In the genomic region with DNA sequence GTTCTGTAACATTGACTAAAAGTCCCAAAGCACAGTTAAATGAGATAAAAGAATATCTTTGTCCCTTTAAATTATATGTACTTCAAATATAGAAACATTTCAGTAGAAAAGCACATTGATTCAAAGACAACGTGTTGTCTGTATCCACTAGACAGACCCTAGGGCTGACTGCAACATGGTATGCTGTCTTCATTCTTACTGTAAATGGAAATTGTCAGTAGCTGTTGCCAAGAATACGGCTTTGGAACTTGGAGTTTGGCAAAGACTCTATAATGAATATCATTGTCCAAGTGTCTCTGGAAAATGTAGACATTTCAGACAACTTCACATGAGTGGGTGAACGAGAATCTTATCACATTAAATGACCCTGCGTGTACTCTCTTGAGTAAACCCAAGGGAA, we compare ENCODE assay signal across 28 mouse cellular contexts.
A peak's percentile ranks its signal among the peaks of the same experiment; 100 is the strongest.
DNase-seq lines count a peak whose midpoint lies in the region; ATAC-seq and TF ChIP-seq lines count a peak whose summit lies in the region.
"Had no signal": no experiment of that assay in that cellular context is flagged by ENCODE, and none has a peak within 500 bp of the region (broad histone marks: within the 10 kb centered on the region; RNA-seq: fewer than 3 reads in every experiment).

No protein-coding gene starts in this region.

- H3K79me2 ChIP-seq in heart, adult 2 months (replicated peaks; ENCODE audit: control insufficient read depth, insufficient read depth, low read length), result no peaks in the 10 kb centered on the region

- ATAC-seq in heart, embryonic 15.5 days (replicated peaks; ENCODE audit: insufficient number of reproducible peaks, insufficient read depth, low FRiP score, low read depth), result peak; percentile 22; the same call in 1 of the 2 replicates
- 0 out of 2 replicates have a peak, but pooled peaks have one; percentile 40 for ATAC-seq in intestine, embryonic 16.5 days
- ATAC-seq in intestine, postnatal 0 days, result no peak
- ATAC-seq in lung, embryonic 16.5 days (ENCODE audit: low read depth), result peak; percentile 66; the same call in 1 of the 2 replicates
- ATAC-seq: Patski had no signal

- no peak for TF ChIP-seq POLR2A in heart, adult 2 months (IDR thresholded peaks at IDR 0.05; ENCODE audit: insufficient read depth, low read depth, low read length)

- TF ChIP-seq CTCF in heart, adult 2 months (IDR thresholded peaks at IDR 0.05), result no peak
- TF ChIP-seq CTCF in intestine, postnatal 0 days (IDR thresholded peaks at IDR 0.05; ENCODE audit: low read depth), result no peak

- intact Hi-C loops in heart, adult 2 months (cut with DNase I), result no loop called here

- no peak overlapping the region for H3K4me2 ChIP-seq in heart, embryonic 15.5 days
- no peak overlapping the region for H3K4me2 ChIP-seq in intestine, embryonic 16.5 days (ENCODE audit: low read depth, low read length)
- no peak overlapping the region for H3K4me2 ChIP-seq in intestine, postnatal 0 days (replicated peaks; ENCODE audit: low read depth)
- no peak overlapping the region for H3K4me2 ChIP-seq in lung, embryonic 16.5 days (ENCODE audit: low read depth, low read length)
- H3K4me2 ChIP-seq: embryonic facial prominence, embryonic 12.5 days; forebrain, embryonic 12.5 days; heart, embryonic 11.5 days; hindbrain, embryonic 13.5 days; limb, embryonic 12.5 days; liver, embryonic 11.5 days; neural tube, embryonic 15.5 days had no signal

- WGBS in heart, embryonic 15.5 days, result 35% methylated on average over 4 of the region's 4 CpGs
- WGBS in heart, adult 2 months, result 29% methylated on average over 4 of the region's 4 CpGs
- 60% methylated on average over 4 of the region's 4 CpGs for WGBS in intestine, embryonic 16.5 days
- 58% methylated on average over 4 of the region's 4 CpGs for WGBS in intestine, postnatal 0 days
- WGBS in lung, embryonic 16.5 days, result 34% methylated on average over 4 of the region's 4 CpGs

- no peaks in the 10 kb centered on the region for H3K9me3 ChIP-seq in heart, embryonic 15.5 days (replicated peaks)
- H3K9me3 ChIP-seq in intestine, embryonic 16.5 days (ENCODE audit: control insufficient read depth, low read length), result no peaks in the 10 kb centered on the region
- no peaks in the 10 kb centered on the region for H3K9me3 ChIP-seq in intestine, postnatal 0 days (ENCODE audit: control insufficient read depth)
- H3K9me3 ChIP-seq in lung, embryonic 16.5 days (ENCODE audit: control insufficient read depth, low read length), result no peaks in the 10 kb centered on the region
- H3K9me3 ChIP-seq: embryonic facial prominence, embryonic 12.5 days; forebrain, embryonic 12.5 days; hindbrain, embryonic 13.5 days; limb, embryonic 12.5 days; neural tube, embryonic 15.5 days had no signal

- no peaks in the 10 kb centered on the region for H3K27me3 ChIP-seq in heart, embryonic 15.5 days
- no peaks in the 10 kb centered on the region for H3K27me3 ChIP-seq in heart, adult 2 months (ENCODE audit: control insufficient read depth, insufficient read depth, low read length)
- H3K27me3 ChIP-seq in intestine, embryonic 16.5 days (replicated peaks; ENCODE audit: control insufficient read depth, insufficient read depth, low read length), result no peaks in the 10 kb centered on the region
- H3K27me3 ChIP-seq in intestine, postnatal 0 days (replicated peaks; ENCODE audit: control insufficient read depth, insufficient read depth, low read length), result no peaks in the 10 kb centered on the region
- H3K27me3 ChIP-seq in lung, embryonic 16.5 days (ENCODE audit: control insufficient read depth, insufficient read depth, low read depth, low read length), result no peaks in the 10 kb centered on the region
- H3K27me3 ChIP-seq: embryonic facial prominence, embryonic 12.5 days; forebrain, embryonic 12.5 days; hindbrain, embryonic 13.5 days; limb, embryonic 12.5 days; neural tube, embryonic 15.5 days had no signal

- H3K36me3 ChIP-seq in heart, embryonic 15.5 days, result no peaks in the 10 kb centered on the region
- H3K36me3 ChIP-seq in heart, adult 2 months (ENCODE audit: control insufficient read depth, insufficient read depth, low read length), result no peaks in the 10 kb centered on the region
- no peaks in the 10 kb centered on the region for H3K36me3 ChIP-seq in intestine, embryonic 16.5 days (ENCODE audit: control insufficient read depth, insufficient read depth, low read length)
- no peaks in the 10 kb centered on the region for H3K36me3 ChIP-seq in intestine, postnatal 0 days (ENCODE audit: control insufficient read depth, insufficient read depth)
- H3K36me3 ChIP-seq in lung, embryonic 16.5 days (ENCODE audit: control insufficient read depth, insufficient read depth, low read length), result no peaks in the 10 kb centered on the region
- H3K36me3 ChIP-seq: embryonic facial prominence, embryonic 12.5 days; forebrain, embryonic 12.5 days; hindbrain, embryonic 13.5 days; limb, embryonic 12.5 days; neural tube, embryonic 15.5 days had no signal

- H3K27ac ChIP-seq in heart, embryonic 15.5 days, result no peak overlapping the region
- no peak overlapping the region for H3K27ac ChIP-seq in heart, adult 2 months
- H3K27ac ChIP-seq in intestine, embryonic 16.5 days (ENCODE audit: low read length), result no peak overlapping the region
- no peak overlapping the region for H3K27ac ChIP-seq in intestine, postnatal 0 days (ENCODE audit: low read depth, low read length)
- no peak overlapping the region for H3K27ac ChIP-seq in lung, embryonic 16.5 days (ENCODE audit: low read length)
- H3K27ac ChIP-seq: embryonic facial prominence, embryonic 12.5 days; forebrain, embryonic 12.5 days; hindbrain, embryonic 13.5 days; limb, embryonic 12.5 days; macrophage; neural tube, embryonic 15.5 days had no signal

- no peak for TF ChIP-seq EP300 in heart, adult 2 months (IDR thresholded peaks at IDR 0.05; ENCODE audit: insufficient read depth, low read depth, low read length)

- H3K4me3 ChIP-seq in heart, embryonic 15.5 days, result no peak overlapping the region
- no peak overlapping the region for H3K4me3 ChIP-seq in heart, adult 2 months
- H3K4me3 ChIP-seq in intestine, embryonic 16.5 days (ENCODE audit: low read length), result no peak overlapping the region
- no peak overlapping the region for H3K4me3 ChIP-seq in intestine, postnatal 0 days (ENCODE audit: low read depth, low read length)
- no peak overlapping the region for H3K4me3 ChIP-seq in lung, embryonic 16.5 days (ENCODE audit: low read length)
- H3K4me3 ChIP-seq: embryonic facial prominence, embryonic 12.5 days; erythroblast, embryonic 14.5 days; forebrain, embryonic 12.5 days; hindbrain, embryonic 13.5 days; limb, embryonic 12.5 days; neural tube, embryonic 15.5 days had no signal

- no peak overlapping the region for H3K9ac ChIP-seq in heart, embryonic 15.5 days
- no peak overlapping the region for H3K9ac ChIP-seq in heart, adult 2 months (ENCODE audit: low read depth, low read length)
- no peak overlapping the region for H3K9ac ChIP-seq in intestine, embryonic 16.5 days (ENCODE audit: low read depth, low read length)
- H3K9ac ChIP-seq in intestine, postnatal 0 days (ENCODE audit: low read depth, low read length), result no peak overlapping the region
- H3K9ac ChIP-seq in lung, embryonic 16.5 days (ENCODE audit: low read length), result no peak overlapping the region
- H3K9ac ChIP-seq: embryonic facial prominence, embryonic 12.5 days; forebrain, embryonic 12.5 days; hindbrain, embryonic 13.5 days; limb, embryonic 12.5 days; neural tube, embryonic 15.5 days had no signal

- H3K4me1 ChIP-seq in heart, embryonic 15.5 days (replicated peaks), result no peaks in the 10 kb centered on the region
- H3K4me1 ChIP-seq in heart, adult 2 months (ENCODE audit: control insufficient read depth, insufficient read depth, low read length), result no peaks in the 10 kb centered on the region; the same call in 1 of the 2 replicates
- H3K4me1 ChIP-seq in intestine, embryonic 16.5 days (ENCODE audit: control insufficient read depth, insufficient read depth, low read length), result no peaks in the 10 kb centered on the region
- H3K4me1 ChIP-seq in intestine, postnatal 0 days (replicated peaks; ENCODE audit: control insufficient read depth, insufficient read depth, low read length), result no peaks in the 10 kb centered on the region
- no peaks in the 10 kb centered on the region for H3K4me1 ChIP-seq in lung, embryonic 16.5 days (replicated peaks; ENCODE audit: control insufficient read depth, insufficient read depth, low read length)
- H3K4me1 ChIP-seq: embryonic facial prominence, embryonic 12.5 days; forebrain, embryonic 12.5 days; hindbrain, embryonic 13.5 days; limb, embryonic 12.5 days; neural tube, embryonic 15.5 days had no signal

- DNase-seq in heart, adult 2 months, result no peak
- no peak for DNase-seq in lung, postnatal 10 days
- peak; percentile 1 for DNase-seq in fat pad, adult 2 months (ENCODE audit: extremely low read depth, low read depth, low spot score)
- DNase-seq: cerebellum, adult 11 months; cerebellum, adult 9-10 months; cerebellum, postnatal 36 days; gastrocnemius, postnatal 25 days; heart, adult 11 months; kidney, adult 9 months; layer of hippocampus, adult 9-11 months; midbrain, embryonic 14.5 days; retina, postnatal 1 day; right cerebral cortex, postnatal 14 days; thymus, postnatal 4 days had no signal
